Mouse (Mus musculus) C2C12 (cell line): ENCODE results near the gene Limd1.

Source experiments
- CEBPB ChIP-seq: IDR thresholded peaks from one replicate; pipeline ENCODE4 v1.6.1; 2011; ENCODE audit warnings: low read depth, mild to moderate bottlenecking, control low read depth, moderate library complexity
- CTCF ChIP-seq: IDR thresholded peaks from one replicate; pipeline ENCODE4 v1.5.1; 2011; ENCODE audit not compliant: control insufficient read depth, insufficient read depth, insufficient read length
- MAX ChIP-seq: IDR thresholded peaks from one replicate; pipeline ENCODE4 v1.6.1; 2011; ENCODE audit warnings: mild to moderate bottlenecking, control low read depth
- MYOD1 ChIP-seq: IDR thresholded peaks from one replicate; pipeline ENCODE4 v1.6.1; 2011; ENCODE audit warnings: low read depth; ENCODE audit not compliant: control insufficient read depth, insufficient read length
- MYOG ChIP-seq: IDR thresholded peaks from one replicate; pipeline ENCODE4 v1.6.1; 2011; ENCODE audit not compliant: control insufficient read depth, insufficient read length; ENCODE audit errors: extremely low read depth

DNA sequence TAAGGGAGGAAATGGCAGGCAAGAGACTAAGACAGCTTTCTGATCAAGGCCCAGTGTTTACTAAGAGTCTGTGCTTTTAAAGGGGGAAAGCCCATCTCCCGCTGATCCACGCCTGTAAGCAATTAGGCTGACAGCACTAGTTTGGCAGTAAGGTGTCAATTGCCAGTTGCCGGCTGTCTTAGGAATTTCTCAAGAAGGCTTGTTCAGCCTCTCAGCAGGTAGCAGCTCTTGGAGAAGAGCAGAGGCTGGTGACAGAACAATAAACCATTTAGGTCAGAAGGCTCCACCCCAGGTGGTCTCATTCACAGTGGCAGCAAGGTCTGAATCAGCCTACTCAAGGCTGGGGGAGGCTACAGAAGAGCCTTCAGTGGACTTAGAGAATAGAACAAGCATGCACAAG lies 76.1 kb downstream of the Limd1 start:
- no peak for TF ChIP-seq CTCF
- TF ChIP-seq MAX = no peak
- no peak for TF ChIP-seq MYOG
- TF ChIP-seq CEBPB = no peak
- no peak for TF ChIP-seq MYOD1
